Mouse (Mus musculus) forebrain, embryonic 11.5 days (tissue): ENCODE measurements around the gene Gm20388. TPM values are rescaled to one million over a fixed set of nuclear protein-coding genes. Genes with fewer than 3 reads are reported as not detected.

Source experiments
- ATAC-seq: fragments of 200-750 bp; cut with Nextera tagmentation; replicated peaks from 2 replicates; pipeline ENCODE4 v1.8.0; 2017; ENCODE audit warnings: moderate TSS enrichment; ENCODE audit not compliant: low FRiP score
- DNase-seq: peaks from one replicate; pipeline ENCODE4 v3.0.0-alpha.2; 2017; ENCODE audit warnings: low spot score
- H3K27ac ChIP-seq: fragments of 300-500 bp; sonication (generic); 2 replicates; pipeline ENCODE4 v1.5.1; 2014; ENCODE audit warnings: low read depth, low read length
- H3K27me3 ChIP-seq: fragments of 300-500 bp; sonication (generic); 2 replicates; pipeline ENCODE4 v1.6.1; 2014; ENCODE audit warnings: mild to moderate bottlenecking, low read length, mixed read lengths; ENCODE audit not compliant: control insufficient read depth, insufficient read depth
- H3K36me3 ChIP-seq: fragments of 300-500 bp; sonication (generic); 2 replicates; pipeline ENCODE4 v1.6.1; 2014; ENCODE audit warnings: mild to moderate bottlenecking, low read length, moderate library complexity, mixed read lengths; ENCODE audit not compliant: control insufficient read depth, insufficient read depth
- H3K4me1 ChIP-seq: fragments of 300-500 bp; sonication (generic); replicated peaks from 2 replicates; pipeline ENCODE4 v1.6.1; 2014; ENCODE audit warnings: low read length, mixed read lengths; ENCODE audit not compliant: control insufficient read depth, insufficient read depth
- H3K4me2 ChIP-seq: fragments of 300-500 bp; sonication (generic); 2 replicates; pipeline ENCODE4 v1.6.1; 2014; ENCODE audit warnings: low read depth, mild to moderate bottlenecking, low read length, moderate library complexity, mixed read lengths; ENCODE audit not compliant: severe bottlenecking
- H3K4me3 ChIP-seq: fragments of 300-500 bp; sonication (generic); 2 replicates; pipeline ENCODE4 v1.5.1; 2014; ENCODE audit warnings: low read depth, low read length
- H3K9ac ChIP-seq: fragments of 300-500 bp; sonication (generic); 2 replicates; pipeline ENCODE4 v1.6.1; 2014; ENCODE audit warnings: low read length
- H3K9me3 ChIP-seq: fragments of 300-500 bp; sonication (generic); 2 replicates; pipeline ENCODE4 v1.6.1; 2016; ENCODE audit warnings: low read length, mixed read lengths; ENCODE audit not compliant: control insufficient read depth
- WGBS: fragments of 180-500 bp; shearing (Covaris S2); extraction: QIAGEN DNeasy Blood & Tissue Kit; methylation state at CpG from one replicate; pipeline ENCODE4 v1.1.7; 2014; 5-methylcytosine and 5-hydroxymethylcytosine counted together
- polyA plus RNA-seq: library from polyadenylated mRNA; unstranded; fragments of >200 nt; fragmentation: Nextera tagmentation; extraction: Ambion mirVana; gene quantifications from 2 replicates; pipeline ENCODE4 v1.2.1, GENCODE M21; 2014

Gene Gm20388
- polyA plus RNA-seq, 1 experiment from 2014 or later = not detected

DNA sequence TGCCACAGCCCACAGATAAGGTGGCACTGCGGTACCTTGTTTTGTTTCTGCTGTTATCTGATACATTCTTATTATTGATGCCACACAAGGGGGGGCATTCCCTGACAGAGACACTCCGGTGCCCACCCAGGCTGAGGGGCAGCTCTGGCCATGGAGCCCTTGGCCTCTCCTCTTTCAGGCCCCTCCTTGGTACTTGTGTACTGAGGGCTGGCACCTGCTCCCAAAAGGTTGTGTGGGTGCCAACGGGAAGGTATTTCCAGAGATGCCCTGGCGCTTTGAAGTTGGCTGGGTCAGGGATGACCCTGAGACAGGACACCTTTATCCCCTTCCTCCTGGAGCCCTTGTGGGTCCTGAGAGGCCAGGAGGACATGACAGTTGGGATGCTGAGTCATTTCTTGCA lies 2231.8 kb downstream of the Gm20388 start:
- ATAC-seq (no peak), DNase-seq (no peak)
- H3K4me1 ChIP-seq = no peaks in the 10 kb centered on the region
- no peaks in the 10 kb centered on the region for H3K27me3 ChIP-seq
- H3K27ac ChIP-seq = no peak overlapping the region
- 84% methylated on average over 4 of the region's 4 CpGs for WGBS
- H3K9ac ChIP-seq = no peak overlapping the region
- no peak overlapping the region for H3K4me3 ChIP-seq
- no peak overlapping the region for H3K4me2 ChIP-seq
- H3K36me3 ChIP-seq = no peaks in the 10 kb centered on the region
- no peaks in the 10 kb centered on the region for H3K9me3 ChIP-seq

- no peaks in the 10 kb centered on the region for H3K9me3 ChIP-seq
- WGBS = 94% methylated on average over 1 of the region's 1 CpGs
- no peaks in the 10 kb centered on the region for H3K36me3 ChIP-seq
- H3K27me3 ChIP-seq = no peaks in the 10 kb centered on the region
- H3K4me2 ChIP-seq = no peak overlapping the region
- DNase-seq = no peak
- no peak overlapping the region for H3K27ac ChIP-seq
- no peak for ATAC-seq
- H3K4me3 ChIP-seq = no peak overlapping the region
- no peaks in the 10 kb centered on the region for H3K4me1 ChIP-seq
- no peak overlapping the region for H3K9ac ChIP-seq
Measured at GRCm38 (mm10) chr8:122143231-122143630, 2232.6 kb downstream of the Gm20388 start.

DNA sequence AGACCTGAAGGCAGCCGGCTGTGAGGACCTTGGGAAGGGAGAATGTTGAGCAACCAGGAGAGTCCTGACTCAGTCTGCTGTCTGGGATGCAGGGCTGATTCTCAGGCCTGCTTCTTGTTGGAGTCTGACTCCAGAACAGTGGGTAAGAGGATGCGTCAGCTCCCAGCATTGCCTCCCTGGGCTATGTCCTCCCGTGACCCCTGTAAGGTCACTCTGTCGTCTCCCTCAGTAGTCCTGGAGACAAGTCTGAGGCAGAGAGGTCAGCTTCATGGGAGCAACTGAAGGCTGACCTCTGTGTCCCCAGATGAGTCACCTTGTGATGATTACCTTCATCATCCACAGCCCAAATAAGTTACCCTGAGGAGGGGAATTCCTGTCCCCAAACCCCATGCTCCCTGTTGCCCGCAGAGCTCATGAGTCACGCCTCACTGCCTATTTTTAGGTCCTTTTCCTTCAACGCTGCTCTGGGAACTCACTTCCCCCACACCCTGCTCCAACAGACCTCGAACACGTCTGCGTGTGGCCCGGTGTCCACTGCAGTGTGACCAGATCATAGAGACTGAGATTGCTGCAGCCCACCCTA lies 2234.2 kb downstream of the Gm20388 start:
- Histone ChIP-seq H3K9me3 (no peaks in the 10 kb centered on the region), H3K4me3 (no peak overlapping the region), H3K9ac (no peak overlapping the region), H3K36me3 (no peaks in the 10 kb centered on the region), H3K27ac (no peak overlapping the region), H3K4me2 (no peak overlapping the region), H3K4me1 (no peaks in the 10 kb centered on the region), H3K27me3 (no peaks in the 10 kb centered on the region)
- WGBS = 79% methylated on average over 11 of the region's 11 CpGs
- no peak for DNase-seq
- ATAC-seq = no peak

DNA sequence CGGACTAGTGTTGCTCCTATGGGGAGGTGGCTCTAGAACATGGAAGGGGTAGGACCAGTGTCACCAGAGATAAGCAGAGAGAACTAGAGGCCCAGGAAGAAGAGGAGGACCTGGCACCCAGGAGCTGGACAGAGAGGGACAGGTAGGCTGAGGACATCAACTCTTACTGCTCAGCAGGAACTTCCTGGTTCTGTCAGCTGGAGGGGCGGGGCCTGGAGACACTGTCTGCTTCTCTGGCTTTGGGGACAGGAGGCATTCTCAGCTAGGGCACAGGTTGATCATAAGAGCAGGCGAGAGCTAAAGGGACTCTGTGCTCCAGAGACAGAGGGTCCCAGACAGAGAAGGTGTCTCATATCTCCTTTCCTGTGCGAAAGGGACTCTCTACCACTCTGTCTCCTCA lies 2238.4 kb downstream of the Gm20388 start:
- Histone ChIP-seq H3K9me3 (no peaks in the 10 kb centered on the region), H3K4me1 (no peaks in the 10 kb centered on the region), H3K9ac (no peak overlapping the region), H3K27me3 (no peaks in the 10 kb centered on the region), H3K4me2 (no peak overlapping the region), H3K27ac (no peak overlapping the region), H3K4me3 (no peak overlapping the region), H3K36me3 (no peaks in the 10 kb centered on the region)
- ATAC-seq (no peak), DNase-seq (no peak)
- 82% methylated on average over 4 of the region's 4 CpGs for WGBS

GRCm38 (mm10) chr8:122149606-122150005 lies 2239.0 kb downstream of the Gm20388 start:
- no peaks in the 10 kb centered on the region for H3K9me3 ChIP-seq
- no peaks in the 10 kb centered on the region for H3K4me1 ChIP-seq
- no peaks in the 10 kb centered on the region for H3K36me3 ChIP-seq
- H3K4me3 ChIP-seq = no peak overlapping the region
- H3K4me2 ChIP-seq = no peak overlapping the region
- no peak overlapping the region for H3K9ac ChIP-seq
- 92% methylated on average over 8 of the region's 8 CpGs for WGBS
- no peak overlapping the region for H3K27ac ChIP-seq
- H3K27me3 ChIP-seq = no peaks in the 10 kb centered on the region
- ATAC-seq (no peak), DNase-seq (no peak)

- H3K4me2 ChIP-seq = no peak overlapping the region
- H3K36me3 ChIP-seq = no peaks in the 10 kb centered on the region
- no peaks in the 10 kb centered on the region for H3K27me3 ChIP-seq
- H3K27ac ChIP-seq = no peak overlapping the region
- H3K4me1 ChIP-seq = no peaks in the 10 kb centered on the region; the same call in 1 of the 2 replicates
- no peak overlapping the region for H3K4me3 ChIP-seq
- WGBS = 84% methylated on average over 3 of the region's 3 CpGs
- no peak for ATAC-seq
- H3K9ac ChIP-seq = no peak overlapping the region
- no peaks in the 10 kb centered on the region for H3K9me3 ChIP-seq
- no peak for DNase-seq
Measured at GRCm38 (mm10) chr8:122151541-122151940, 2240.9 kb downstream of the Gm20388 start.

DNA sequence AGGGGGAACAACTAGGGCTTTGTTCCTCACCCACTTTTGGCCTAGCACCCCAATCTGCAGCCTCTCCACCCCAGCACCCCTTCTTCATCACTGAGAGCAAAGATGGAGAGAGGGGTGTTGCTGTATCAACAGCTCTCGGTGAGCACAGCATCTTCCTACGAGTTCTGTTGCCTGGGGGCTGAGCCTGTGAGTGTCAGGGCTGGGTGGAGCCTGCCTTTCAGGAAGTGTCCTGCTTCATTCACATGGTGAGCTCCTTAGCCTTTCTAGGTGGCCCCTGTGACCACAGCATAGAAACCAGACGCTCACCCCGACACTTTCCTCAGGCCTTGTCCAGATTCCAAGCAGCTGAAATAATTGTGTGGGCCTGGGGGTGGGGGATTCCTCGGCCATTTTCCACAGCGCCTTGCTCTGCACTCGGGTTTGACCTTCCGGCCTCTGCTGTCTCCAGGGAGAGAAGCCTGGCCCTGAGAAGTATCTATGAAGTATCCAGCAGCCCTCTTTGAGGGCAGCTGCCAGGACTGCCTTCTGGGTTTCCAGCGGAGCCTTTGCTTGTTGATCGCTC lies 2244.5 kb downstream of the Gm20388 start:
- Histone ChIP-seq H3K4me3 (no peak overlapping the region), H3K9me3 (no peaks in the 10 kb centered on the region), H3K4me2 (no peak overlapping the region), H3K36me3 (no peaks in the 10 kb centered on the region), H3K27me3 (no peaks in the 10 kb centered on the region), H3K27ac (no peak overlapping the region), H3K9ac (no peak overlapping the region), H3K4me1 (no peaks in the 10 kb centered on the region; the same call in 1 of the 2 replicates)
- no peak for DNase-seq
- 40% methylated on average over 10 of the region's 10 CpGs for WGBS
- no peak for ATAC-seq

- 94% methylated on average over 9 of the region's 9 CpGs for WGBS
- Histone ChIP-seq H3K4me2 (no peak overlapping the region), H3K27me3 (no peaks in the 10 kb centered on the region), H3K9me3 (no peaks in the 10 kb centered on the region), H3K27ac (no peak overlapping the region), H3K4me1 (no peaks in the 10 kb centered on the region; the same call in 1 of the 2 replicates), H3K36me3 (no peaks in the 10 kb centered on the region), H3K4me3 (no peak overlapping the region), H3K9ac (no peak overlapping the region)
- DNase-seq (no peak), ATAC-seq (no peak)
Measured at GRCm38 (mm10) chr8:122155964-122156363, 2245.3 kb downstream of the Gm20388 start.

DNA sequence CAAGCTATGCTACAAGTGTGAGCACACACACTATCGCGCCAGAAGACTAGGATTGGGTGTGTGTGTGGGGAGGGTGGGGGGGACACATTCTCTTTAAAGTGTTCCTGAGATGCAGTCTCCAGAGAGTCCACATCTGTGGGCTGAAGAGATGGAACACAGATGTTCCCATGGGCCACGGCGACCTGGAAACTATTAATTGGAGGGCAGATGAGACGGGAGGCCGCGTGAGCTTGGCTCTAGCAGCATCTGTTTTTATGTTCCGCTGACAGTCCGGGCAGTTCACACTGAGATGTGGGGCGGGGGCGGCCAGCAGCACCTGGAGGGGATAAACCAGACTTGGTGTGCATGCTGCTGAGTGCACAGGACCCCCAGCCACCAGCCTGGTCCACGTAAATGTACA lies 2247.0 kb downstream of the Gm20388 start:
- Histone ChIP-seq H3K27ac (no peak overlapping the region), H3K4me3 (no peak overlapping the region), H3K4me2 (no peak overlapping the region), H3K27me3 (no peaks in the 10 kb centered on the region), H3K9ac (no peak overlapping the region), H3K4me1 (no peaks in the 10 kb centered on the region; the same call in 1 of the 2 replicates), H3K36me3 (no peaks in the 10 kb centered on the region), H3K9me3 (no peaks in the 10 kb centered on the region)
- ATAC-seq (no peak), DNase-seq (no peak)
- 78% methylated on average over 12 of the region's 12 CpGs for WGBS
